Mouse (Mus musculus) midbrain, embryonic 14.5 days (tissue): ENCODE data around the gene Gadl1. TPM values are rescaled to one million over a fixed set of nuclear protein-coding genes. Genes with fewer than 3 reads are reported as not detected.

ENCODE experiments used
- ATAC-seq: fragments of 200-750 bp; cut with Nextera tagmentation; 2 replicates; pipeline ENCODE4 v1.8.0; 2017; ENCODE audit warnings: moderate number of reproducible peaks, moderate library complexity; ENCODE audit not compliant: low FRiP score, low TSS enrichment
- DNase-seq: peaks from one replicate; pipeline ENCODE4 v3.0.0-alpha.2; 2015
- H3K27ac ChIP-seq: fragments of 300-500 bp; sonication (generic); replicated peaks from 2 replicates; pipeline ENCODE4 v1.5.1; 2014; ENCODE audit warnings: mild to moderate bottlenecking, low read depth, low read length, moderate library complexity
- H3K27me3 ChIP-seq: fragments of 300-500 bp; sonication (generic); 2 replicates; pipeline ENCODE4 v1.6.1; 2014; ENCODE audit warnings: low read length, control low read depth, mixed read lengths; ENCODE audit not compliant: control insufficient read depth, insufficient read depth
- H3K36me3 ChIP-seq: fragments of 300-500 bp; sonication (generic); 2 replicates; pipeline ENCODE4 v1.6.1; 2014; ENCODE audit warnings: low read length, control low read depth; ENCODE audit not compliant: control insufficient read depth, insufficient read depth
- H3K4me1 ChIP-seq: fragments of 300-500 bp; sonication (generic); 2 replicates; pipeline ENCODE4 v1.6.1; 2014; ENCODE audit warnings: mild to moderate bottlenecking, antibody characterized with exemption, low read length, control low read depth; ENCODE audit not compliant: control insufficient read depth, insufficient read depth
- H3K4me2 ChIP-seq: fragments of 300-500 bp; sonication (generic); 2 replicates; pipeline ENCODE4 v1.6.1; 2014; ENCODE audit warnings: mild to moderate bottlenecking, low read length, moderate library complexity
- H3K4me3 ChIP-seq: fragments of 300-500 bp; sonication (generic); replicated peaks from 2 replicates; pipeline ENCODE4 v1.5.1; 2014; ENCODE audit warnings: low read depth, low read length
- H3K9ac ChIP-seq: fragments of 300-500 bp; sonication (generic); replicated peaks from 2 replicates; pipeline ENCODE4 v1.6.1; 2014; ENCODE audit warnings: mild to moderate bottlenecking, low read length, moderate library complexity
- H3K9me3 ChIP-seq: fragments of 300-500 bp; sonication (generic); 2 replicates; pipeline ENCODE4 v1.6.1; 2016; ENCODE audit warnings: low read length, control low read depth, mixed read lengths; ENCODE audit not compliant: control insufficient read depth
- WGBS: fragments of 180-500 bp; shearing (Covaris S2); extraction: QIAGEN DNeasy Blood & Tissue Kit; methylation state at CpG from one replicate; pipeline ENCODE4 v1.1.7; 2014; 5-methylcytosine and 5-hydroxymethylcytosine counted together
- polyA plus RNA-seq: library from polyadenylated mRNA; unstranded; fragments of >200 nt; fragmentation: Nextera tagmentation; extraction: Ambion mirVana; gene quantifications from 2 replicates; pipeline ENCODE4 v1.2.1, GENCODE M21; 2014

Gadl1 gene
- polyA plus RNA-seq, 1 experiment from 2014 or later, result 0.13 TPM

DNA sequence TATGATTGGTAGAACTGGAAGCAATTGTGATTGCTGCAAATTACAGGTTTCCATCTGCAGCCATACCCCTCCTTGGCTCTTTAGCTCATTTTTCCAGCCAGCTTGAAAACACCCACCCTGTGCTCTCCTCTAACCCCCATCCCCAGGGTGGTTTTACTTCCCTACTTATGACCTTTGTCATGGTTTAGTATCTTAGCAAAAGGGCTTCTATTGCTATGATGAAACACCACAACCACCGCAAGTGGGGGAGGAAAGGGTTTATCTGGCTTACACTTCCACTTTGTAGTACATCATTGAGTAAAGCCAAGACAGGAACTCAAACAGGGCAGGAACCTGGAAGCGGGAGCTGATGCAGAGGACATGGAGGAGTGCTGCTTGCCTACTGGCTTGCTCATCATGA is 168.2 kb downstream of the Gadl1 start:
- no peaks in the 10 kb centered on the region for H3K36me3 ChIP-seq
- H3K27me3 ChIP-seq, result no peaks in the 10 kb centered on the region
- no peak overlapping the region for H3K27ac ChIP-seq
- 90% methylated on average over 2 of the region's 2 CpGs for WGBS
- H3K4me2 ChIP-seq, result no peak overlapping the region
- no peak for DNase-seq
- H3K4me1 ChIP-seq, result no peaks in the 10 kb centered on the region
- H3K9me3 ChIP-seq, result no peaks in the 10 kb centered on the region
- H3K9ac ChIP-seq, result no peak overlapping the region
- H3K4me3 ChIP-seq, result no peak overlapping the region
- no peak for ATAC-seq

DNA sequence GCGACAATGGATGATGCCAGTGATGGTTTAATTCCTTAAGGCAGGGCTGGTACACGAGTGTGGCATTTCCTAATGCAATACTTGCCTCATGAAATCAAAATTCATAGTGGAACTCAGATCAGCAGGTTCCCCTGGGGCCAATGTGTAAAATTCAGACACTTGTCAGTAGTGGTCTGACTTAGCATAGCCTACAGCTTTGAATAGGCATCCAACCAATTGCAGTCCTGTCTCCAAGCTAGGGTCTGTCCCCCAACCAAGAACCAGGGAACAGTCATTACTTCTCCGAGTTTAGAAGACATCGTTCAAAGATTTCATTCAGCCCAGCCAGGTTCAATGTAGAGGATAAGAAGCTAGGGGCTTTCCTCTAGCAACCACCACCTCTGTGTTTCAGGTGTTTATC is 172.5 kb downstream of the Gadl1 start:
- Histone ChIP-seq H3K9me3 (no peaks in the 10 kb centered on the region), H3K27ac (no peak overlapping the region), H3K9ac (no peak overlapping the region), H3K27me3 (no peaks in the 10 kb centered on the region), H3K4me1 (no peaks in the 10 kb centered on the region), H3K4me3 (no peak overlapping the region), H3K4me2 (no peak overlapping the region), H3K36me3 (no peaks in the 10 kb centered on the region)
- ATAC-seq (no peak), DNase-seq (no peak)
- 81% methylated on average over 4 of the region's 4 CpGs for WGBS

DNA sequence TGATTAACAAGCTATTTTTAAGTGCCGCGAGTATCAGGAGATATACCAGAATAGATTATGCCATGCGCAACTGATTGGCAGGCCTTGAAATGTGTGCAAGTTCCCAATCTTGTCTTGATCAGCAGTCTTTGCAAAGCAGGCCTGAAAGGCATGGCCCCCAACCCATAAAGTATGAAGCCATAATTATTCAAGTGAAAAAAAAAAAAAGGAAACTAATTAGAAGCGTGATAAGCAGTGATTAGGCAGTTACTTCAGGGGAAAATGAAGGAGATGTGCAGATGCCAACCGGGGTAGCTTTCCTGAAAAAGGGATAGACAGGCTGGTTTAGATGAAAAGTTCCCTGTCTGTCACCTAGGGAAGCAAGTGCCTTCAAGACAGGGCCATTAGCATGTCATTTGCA is 174.0 kb downstream of the Gadl1 start:
- no peak overlapping the region for H3K4me3 ChIP-seq
- H3K4me2 ChIP-seq, result no peak overlapping the region
- no peaks in the 10 kb centered on the region for H3K27me3 ChIP-seq
- H3K9me3 ChIP-seq, result no peaks in the 10 kb centered on the region
- H3K4me1 ChIP-seq, result no peaks in the 10 kb centered on the region
- ATAC-seq (no peak), DNase-seq (no peak)
- H3K27ac ChIP-seq, result no peak overlapping the region
- H3K9ac ChIP-seq, result no peak overlapping the region
- H3K36me3 ChIP-seq, result no peaks in the 10 kb centered on the region
- 79% methylated on average over 5 of the region's 5 CpGs for WGBS

DNA sequence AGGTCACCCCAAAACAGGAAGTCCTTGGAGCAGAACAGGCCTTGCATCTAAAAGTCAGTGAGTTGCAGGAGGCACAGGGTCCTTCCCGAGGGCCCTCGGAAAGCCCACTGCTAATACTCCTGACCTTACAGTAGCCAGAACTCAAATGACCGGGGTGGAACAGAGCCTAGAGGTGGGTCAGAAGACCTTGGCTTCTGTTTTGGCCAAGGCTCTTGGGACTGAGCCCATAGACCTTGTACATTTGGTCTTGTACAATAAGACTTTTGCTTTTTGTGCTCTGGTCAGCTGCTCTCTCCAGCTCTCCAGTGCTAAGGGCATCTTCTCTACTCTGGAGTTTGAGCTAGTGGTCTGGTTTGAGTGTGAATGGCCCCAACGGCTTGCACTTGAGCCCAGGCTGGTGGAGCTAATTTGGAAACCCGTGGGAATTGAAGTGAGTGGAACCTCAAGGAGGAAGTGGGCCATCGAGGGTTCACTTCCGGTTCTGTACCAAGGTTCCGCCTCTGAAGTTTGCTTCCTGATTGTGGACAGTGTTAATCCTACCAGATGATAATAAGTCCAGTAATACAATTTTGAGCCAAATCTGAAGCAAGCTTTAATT is 174.6 kb downstream of the Gadl1 start:
- H3K4me3 ChIP-seq, result no peak overlapping the region
- H3K4me2 ChIP-seq, result no peak overlapping the region
- DNase-seq (no peak), ATAC-seq (no peak)
- no peaks in the 10 kb centered on the region for H3K27me3 ChIP-seq
- 91% methylated on average over 8 of the region's 8 CpGs for WGBS
- no peak overlapping the region for H3K9ac ChIP-seq
- H3K36me3 ChIP-seq, result no peaks in the 10 kb centered on the region
- no peaks in the 10 kb centered on the region for H3K9me3 ChIP-seq
- no peak overlapping the region for H3K27ac ChIP-seq
- H3K4me1 ChIP-seq, result no peaks in the 10 kb centered on the region

DNA sequence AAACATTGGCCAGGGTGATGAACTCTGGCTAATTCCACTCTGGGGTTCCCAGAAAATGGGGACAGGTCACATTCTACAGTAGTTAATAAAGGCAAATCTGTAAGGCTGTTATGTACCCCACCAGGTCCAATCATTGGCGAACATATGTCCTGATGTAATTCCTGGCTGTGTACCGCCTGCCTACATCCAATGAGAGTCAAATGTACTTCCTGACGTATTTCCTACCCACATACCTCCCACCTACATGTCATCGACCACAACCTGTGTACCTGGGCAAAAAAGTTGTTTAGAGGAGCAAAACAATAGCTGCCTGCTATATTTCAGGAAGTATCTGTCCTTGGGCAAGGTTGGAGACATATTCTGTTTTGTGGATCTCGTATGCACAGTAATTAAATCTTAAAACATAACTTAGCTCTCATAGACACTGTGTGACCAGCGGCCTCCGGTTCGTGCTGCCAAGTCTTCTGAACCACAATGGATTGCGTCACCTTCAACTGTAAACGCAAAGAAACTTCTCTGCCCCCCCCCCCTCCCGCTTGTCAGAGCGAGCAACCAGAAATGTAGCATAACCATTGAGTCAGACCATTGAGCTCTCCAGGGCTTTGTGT is 175.2 kb downstream of the Gadl1 start:
- Histone ChIP-seq H3K4me1 (no peaks in the 10 kb centered on the region), H3K9ac (no peak overlapping the region), H3K27me3 (no peaks in the 10 kb centered on the region), H3K4me3 (no peak overlapping the region), H3K36me3 (no peaks in the 10 kb centered on the region), H3K9me3 (no peaks in the 10 kb centered on the region), H3K4me2 (no peak overlapping the region), H3K27ac (no peak overlapping the region)
- WGBS, result 94% methylated on average over 12 of the region's 12 CpGs
- DNase-seq (no peak), ATAC-seq (no peak)

DNA sequence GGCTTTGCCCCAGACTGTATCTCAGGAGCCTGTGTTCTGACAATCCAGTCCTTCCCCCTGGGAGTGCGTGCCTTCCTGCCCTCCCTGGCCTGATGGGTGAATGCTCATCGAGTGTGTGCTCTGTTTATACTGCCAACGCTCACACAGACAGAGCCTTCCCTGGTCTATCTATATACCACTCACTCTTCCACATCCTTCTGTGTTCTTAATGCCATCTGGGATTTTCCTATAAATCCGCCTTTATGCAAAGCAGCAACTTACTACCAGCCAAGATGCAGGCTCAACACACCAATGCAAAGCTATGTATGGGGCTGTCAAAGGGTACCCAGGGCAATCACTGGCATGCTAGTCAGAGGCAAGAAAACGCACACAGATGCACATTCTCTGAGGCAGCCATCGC is 176.7 kb downstream of the Gadl1 start:
- WGBS, result 91% methylated on average over 6 of the region's 6 CpGs
- no peak for ATAC-seq
- no peaks in the 10 kb centered on the region for H3K4me1 ChIP-seq
- no peak for DNase-seq
- no peak overlapping the region for H3K4me2 ChIP-seq
- no peaks in the 10 kb centered on the region for H3K27me3 ChIP-seq
- no peak overlapping the region for H3K27ac ChIP-seq
- no peaks in the 10 kb centered on the region for H3K9me3 ChIP-seq
- H3K9ac ChIP-seq, result no peak overlapping the region
- H3K36me3 ChIP-seq, result no peaks in the 10 kb centered on the region
- H3K4me3 ChIP-seq, result no peak overlapping the region

DNA sequence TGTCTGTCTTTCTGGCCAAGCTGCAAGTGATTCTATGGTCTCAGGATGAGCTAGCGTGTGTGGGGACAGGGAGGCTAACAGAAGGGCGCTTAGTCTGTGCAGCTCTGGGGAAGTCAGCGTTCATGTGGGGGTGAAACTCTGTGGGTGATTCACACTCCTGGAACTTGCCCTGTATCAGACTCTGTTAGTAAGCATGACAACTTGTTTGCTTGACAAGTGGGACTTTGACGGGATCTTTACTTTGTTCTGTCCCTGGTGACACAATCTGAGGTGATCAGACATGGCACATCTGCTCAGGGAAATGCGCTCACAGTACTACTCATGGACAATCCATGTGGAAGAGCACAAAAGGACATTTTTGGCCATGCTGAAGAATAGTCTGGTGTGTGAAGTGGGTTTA is 178.0 kb downstream of the Gadl1 start:
- no peak overlapping the region for H3K4me2 ChIP-seq
- H3K36me3 ChIP-seq, result no peaks in the 10 kb centered on the region
- H3K9ac ChIP-seq, result no peak overlapping the region
- DNase-seq (no peak), ATAC-seq (no peak)
- H3K4me1 ChIP-seq, result no peaks in the 10 kb centered on the region
- no peaks in the 10 kb centered on the region for H3K27me3 ChIP-seq
- no peak overlapping the region for H3K4me3 ChIP-seq
- WGBS, result 94% methylated on average over 5 of the region's 5 CpGs
- H3K9me3 ChIP-seq, result no peaks in the 10 kb centered on the region
- H3K27ac ChIP-seq, result no peak overlapping the region

DNA sequence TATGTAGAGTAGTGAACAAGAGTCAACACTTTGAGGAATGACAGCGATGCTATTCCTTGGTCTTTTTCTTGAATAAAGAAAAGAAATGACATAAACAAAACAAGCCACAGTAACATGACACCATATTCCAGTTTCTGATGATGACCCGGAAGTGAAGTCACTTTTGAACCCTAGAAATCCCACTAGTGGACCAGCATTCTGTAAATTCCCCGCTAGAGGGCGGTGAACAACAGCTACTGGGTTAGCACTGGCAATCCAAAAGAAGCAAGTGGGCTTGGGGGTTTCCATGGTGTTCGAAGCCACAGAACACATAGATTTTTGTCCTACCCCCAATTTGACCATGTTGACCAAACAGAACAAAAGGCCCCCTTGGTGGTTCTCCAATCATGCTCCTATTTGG is 178.6 kb downstream of the Gadl1 start:
- Histone ChIP-seq H3K9me3 (no peaks in the 10 kb centered on the region), H3K4me3 (no peak overlapping the region), H3K4me1 (no peaks in the 10 kb centered on the region), H3K27me3 (no peaks in the 10 kb centered on the region), H3K9ac (no peak overlapping the region), H3K36me3 (no peaks in the 10 kb centered on the region), H3K4me2 (no peak overlapping the region), H3K27ac (no peak overlapping the region)
- peak; percentile 85 for DNase-seq
- no peak for ATAC-seq
- WGBS, result 42% methylated on average over 5 of the region's 5 CpGs

DNA sequence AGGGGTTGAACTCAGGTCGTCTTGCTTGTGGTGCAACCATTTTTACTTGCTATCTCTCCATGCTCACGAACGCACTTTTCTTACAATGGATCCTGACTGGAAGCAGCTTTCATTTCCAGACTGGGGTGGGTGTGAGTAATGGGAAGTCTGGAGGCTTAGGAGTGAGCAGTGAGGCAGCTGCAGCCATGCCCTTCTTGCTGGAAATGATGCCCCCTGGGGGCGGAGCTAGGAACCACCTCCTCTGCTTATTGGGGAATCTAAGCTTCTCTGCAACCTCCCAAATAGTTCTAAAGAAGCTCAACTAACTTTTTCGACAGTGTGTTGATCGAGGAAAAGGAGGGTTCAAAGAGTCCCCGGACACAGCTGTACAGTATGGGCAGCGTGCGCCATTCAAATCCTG is 179.7 kb downstream of the Gadl1 start:
- Histone ChIP-seq H3K9me3 (no peaks in the 10 kb centered on the region), H3K4me2 (no peak overlapping the region), H3K27me3 (no peaks in the 10 kb centered on the region), H3K4me3 (no peak overlapping the region), H3K27ac (no peak overlapping the region), H3K9ac (no peak overlapping the region), H3K4me1 (no peaks in the 10 kb centered on the region), H3K36me3 (no peaks in the 10 kb centered on the region)
- WGBS, result 89% methylated on average over 9 of the region's 9 CpGs
- DNase-seq (no peak), ATAC-seq (no peak)
